Mouse (Mus musculus): ENCODE measurements around the gene Nln. TPM values are rescaled to one million over a fixed set of nuclear protein-coding genes. Genes with fewer than 3 reads are reported as not detected.

Gene Nln
- total and polyA plus RNA-seq, 2 experiments = 9.8 to 33.9 TPM

- Histone ChIP-seq H3K27me3 (ENCODE audit: control insufficient read depth, insufficient read depth, low read length) (no peaks in the 10 kb centered on the region), H3K4me1 (ENCODE audit: control insufficient read depth, insufficient read depth, low read length) (no peaks in the 10 kb centered on the region), H3K79me2 (ENCODE audit: control insufficient read depth, insufficient read depth, low read length) (no peaks in the 10 kb centered on the region), H3K9ac (ENCODE audit: low read depth, low read length) (no peak overlapping the region), H3K36me3 (ENCODE audit: control insufficient read depth, insufficient read depth, low read length) (no peaks in the 10 kb centered on the region), H3K27ac (replicated peaks; ENCODE audit: insufficient read depth, low read depth, low read length) (no peak overlapping the region), H3K4me3 (ENCODE audit: insufficient read depth, low read depth, low read length) (no peak overlapping the region)
- TF ChIP-seq CTCF (IDR thresholded peaks at IDR 0.05; ENCODE audit: low read depth, low read length) (no peak), POLR2A (IDR thresholded peaks at IDR 0.05; ENCODE audit: extremely low read depth, insufficient read depth, low read length) (no peak)
- DNase-seq (ENCODE audit: extremely low read depth, low read depth, low spot score) = no peak
- 82% methylated on average over 7 of the region's 7 CpGs for WGBS
Observed at GRCm38 (mm10) chr13:104018466-104019076, 90.8 kb downstream of the Nln start.

GRCm38 (mm10) chr13:104015246-104016105, 93.9 kb downstream of the Nln start:
- H3K9ac ChIP-seq (ENCODE audit: low read depth, low read length) = no peak overlapping the region
- H3K4me1 ChIP-seq (ENCODE audit: control insufficient read depth, insufficient read depth, low read length) = no peaks in the 10 kb centered on the region
- no peak for DNase-seq (ENCODE audit: extremely low read depth, low read depth, low spot score)
- WGBS = 75% methylated on average over 18 of the region's 18 CpGs
- H3K4me3 ChIP-seq (ENCODE audit: insufficient read depth, low read depth, low read length) = no peak overlapping the region
- H3K27me3 ChIP-seq (ENCODE audit: control insufficient read depth, insufficient read depth, low read length) = no peaks in the 10 kb centered on the region
- H3K79me2 ChIP-seq (ENCODE audit: control insufficient read depth, insufficient read depth, low read length) = no peaks in the 10 kb centered on the region
- H3K27ac ChIP-seq (replicated peaks; ENCODE audit: insufficient read depth, low read depth, low read length) = no peak overlapping the region
- H3K36me3 ChIP-seq (ENCODE audit: control insufficient read depth, insufficient read depth, low read length) = no peaks in the 10 kb centered on the region
- TF ChIP-seq CTCF (IDR thresholded peaks at IDR 0.05; ENCODE audit: low read depth, low read length) = no peak
- TF ChIP-seq POLR2A (IDR thresholded peaks at IDR 0.05; ENCODE audit: extremely low read depth, insufficient read depth, low read length) = no peak

- Histone ChIP-seq H3K4me1 (ENCODE audit: control insufficient read depth, insufficient read depth, low read length) (no peaks in the 10 kb centered on the region), H3K9ac (ENCODE audit: low read depth, low read length) (no peak overlapping the region), H3K27ac (replicated peaks; ENCODE audit: insufficient read depth, low read depth, low read length) (no peak overlapping the region), H3K4me3 (ENCODE audit: insufficient read depth, low read depth, low read length) (no peak overlapping the region), H3K27me3 (ENCODE audit: control insufficient read depth, insufficient read depth, low read length) (no peaks in the 10 kb centered on the region), H3K79me2 (ENCODE audit: control insufficient read depth, insufficient read depth, low read length) (no peaks in the 10 kb centered on the region), H3K36me3 (ENCODE audit: control insufficient read depth, insufficient read depth, low read length) (no peaks in the 10 kb centered on the region)
- no peak for DNase-seq (ENCODE audit: extremely low read depth, low read depth, low spot score)
- no peak for TF ChIP-seq POLR2A (IDR thresholded peaks at IDR 0.05; ENCODE audit: extremely low read depth, insufficient read depth, low read length)
- TF ChIP-seq CTCF (IDR thresholded peaks at IDR 0.05; ENCODE audit: low read depth, low read length) = no peak
- WGBS = 92% methylated on average over 11 of the region's 11 CpGs
Observed at GRCm38 (mm10) chr13:104014038-104014437, 95.4 kb downstream of the Nln start.

- Histone ChIP-seq H3K4me1 (ENCODE audit: control insufficient read depth, insufficient read depth, low read length) (no peaks in the 10 kb centered on the region), H3K27me3 (ENCODE audit: control insufficient read depth, insufficient read depth, low read length) (no peaks in the 10 kb centered on the region), H3K4me3 (ENCODE audit: insufficient read depth, low read depth, low read length) (no peak overlapping the region), H3K36me3 (ENCODE audit: control insufficient read depth, insufficient read depth, low read length) (no peaks in the 10 kb centered on the region), H3K27ac (replicated peaks; ENCODE audit: insufficient read depth, low read depth, low read length) (no peak overlapping the region), H3K79me2 (ENCODE audit: control insufficient read depth, insufficient read depth, low read length) (no peaks in the 10 kb centered on the region), H3K9ac (ENCODE audit: low read depth, low read length) (no peak overlapping the region)
- no peak for DNase-seq (ENCODE audit: extremely low read depth, low read depth, low spot score)
- TF ChIP-seq CTCF (IDR thresholded peaks at IDR 0.05; ENCODE audit: low read depth, low read length) (no peak), POLR2A (IDR thresholded peaks at IDR 0.05; ENCODE audit: extremely low read depth, insufficient read depth, low read length) (no peak)
- 80% methylated on average over 6 of the region's 6 CpGs for WGBS
Observed at GRCm38 (mm10) chr13:104013380-104013779, 96.0 kb downstream of the Nln start.

GRCm38 (mm10) chr13:104012214-104012833, 97.1 kb downstream of the Nln start:
- Histone ChIP-seq H3K27ac (replicated peaks; ENCODE audit: insufficient read depth, low read depth, low read length) (no peak overlapping the region), H3K27me3 (ENCODE audit: control insufficient read depth, insufficient read depth, low read length) (no peaks in the 10 kb centered on the region), H3K9ac (ENCODE audit: low read depth, low read length) (no peak overlapping the region), H3K4me3 (ENCODE audit: insufficient read depth, low read depth, low read length) (no peak overlapping the region), H3K36me3 (ENCODE audit: control insufficient read depth, insufficient read depth, low read length) (no peaks in the 10 kb centered on the region), H3K79me2 (ENCODE audit: control insufficient read depth, insufficient read depth, low read length) (no peaks in the 10 kb centered on the region), H3K4me1 (ENCODE audit: control insufficient read depth, insufficient read depth, low read length) (no peaks in the 10 kb centered on the region)
- TF ChIP-seq POLR2A (IDR thresholded peaks at IDR 0.05; ENCODE audit: extremely low read depth, insufficient read depth, low read length) (no peak), CTCF (IDR thresholded peaks at IDR 0.05; ENCODE audit: low read depth, low read length) (no peak)
- WGBS = 81% methylated on average over 11 of the region's 11 CpGs
- DNase-seq (ENCODE audit: extremely low read depth, low read depth, low spot score) = no peak

Measured in liver, adult 2 months (tissue).